Mouse (Mus musculus): ENCODE data around the gene Zfyve28.

GRCm38 (mm10) chr5:34174550-34175402 lies 113.5 kb downstream of the Zfyve28 start:
- TF ChIP-seq CTCF (IDR thresholded peaks at IDR 0.05; ENCODE audit: control insufficient read depth, insufficient read depth, low read length): no peak
- no peak for TF ChIP-seq POLR2A (IDR thresholded peaks at IDR 0.05; ENCODE audit: borderline replicate concordance, control insufficient read depth, low read depth, low read length)
